Comparison of ENCODE assay signal across 18 mouse cellular contexts in genomic region chr9:27767196-27767900, GRCm38 (mm10). TPM values are rescaled to one million over a fixed set of nuclear protein-coding genes. Genes with fewer than 3 reads are reported as not detected.
DNase-seq lines count a peak whose midpoint lies in the region; TF ChIP-seq lines count a peak whose summit lies in the region.
"Had no signal": no experiment of that assay in that cellular context is flagged by ENCODE, and none has a peak within 500 bp of the region (broad histone marks: within the 10 kb centered on the region; RNA-seq: fewer than 3 reads in every experiment).

No protein-coding gene starts in this region.

- TF ChIP-seq POLR2A in brain, embryonic 14.5 days (IDR thresholded peaks at IDR 0.05; ENCODE audit: borderline replicate concordance, extremely low read depth, insufficient read depth, insufficient read length, poor library complexity, severe bottlenecking), result no peak

- no peak for TF ChIP-seq CTCF in brain, embryonic 14.5 days (IDR thresholded peaks at IDR 0.05; ENCODE audit: borderline replicate concordance, extremely low read depth, insufficient read depth, insufficient read length)

- intact Hi-C loops in left cerebral cortex, postnatal 14 days (cut with DNase I), result loop anchor here (2.0 kb wide), 1 partner anchor 39 kb away; no protein-coding TSS in a partner anchor
- intact Hi-C loops in left cerebral cortex, postnatal 10 days (cut with DNase I), result no loop called here

- DNase-seq in frontal cortex, adult 2 months (ENCODE audit: extremely low spot score in 1 of 2, low spot score in 1 of 2), result peak; percentile 8 to 56
- no peak for DNase-seq in frontal cortex, postnatal 14 days (ENCODE audit: low spot score in 2 of 2)
- DNase-seq in left cerebral cortex, postnatal 14 days (ENCODE audit: low spot score in 2 of 2), result peak; percentile 15 to 20
- no peak for DNase-seq in left cerebral cortex, postnatal 10 days (ENCODE audit: extremely low spot score in 1 of 2, low spot score in 2 of 2)
- peak; percentile 14 for DNase-seq in brain, embryonic 14.5 days (ENCODE audit: low read depth)
- peak; percentile 5 for DNase-seq in layer of hippocampus, adult 9-10 months (ENCODE audit: low spot score)
- DNase-seq in cerebellum, adult 11 months, result no peak
- DNase-seq: adrenal gland, adult 8-10 months; cerebellum, adult 9-11 months; gastrocnemius, postnatal 14 days; heart, adult 18-20 months; heart, postnatal 14 days; kidney, postnatal 25 days; liver, postnatal 0 days; thymus, adult 18-20 months; thymus, postnatal 4 days had no signal

RNA-seq across cellular contexts. Expression of gene Opcml, which starts 23.2 kb away (rescaled TPM):
- polyA plus RNA-seq in frontal cortex, adult 2 months (2012; rRNA removed), result 79.1 and 94.7 TPM in 2 replicates
- 100 to 1,000 TPM; 365 to 394 TPM for total RNA-seq in left cerebral cortex, postnatal 14 days (2021)
- total RNA-seq in left cerebral cortex, postnatal 10 days (2021), result 100 to 1,000 TPM; 391 to 412 TPM
- 13.0 and 22.0 TPM in 2 replicates for polyA plus RNA-seq in brain, embryonic 14.5 days (2012; rRNA removed)
- total RNA-seq: common myeloid progenitor, adult 5-6 weeks had no signal
- polyA plus RNA-seq: macrophage had no signal

Comparison
In these comparisons a context has a peak if more than half of its experiments do, and no peak if none do; other contexts are left out.
1. DNase-seq: peak in frontal cortex, adult 2 months (2 of 2), left cerebral cortex, postnatal 14 days (2 of 2), brain, embryonic 14.5 days (single experiment) and layer of hippocampus, adult 9-10 months (single experiment); none in frontal cortex, postnatal 14 days (0 of 2), left cerebral cortex, postnatal 10 days (0 of 2) and cerebellum, adult 11 months (single experiment).